Mouse (Mus musculus) CH12.LX (cell line): Measurements from ENCODE around the gene Tmem167b. TPM values are rescaled to one million over a fixed set of nuclear protein-coding genes. Genes with fewer than 3 reads are reported as not detected.

ENCODE experiments used
- DNase-seq: peaks from one replicate; pipeline ENCODE4 v3.0.0-alpha.2; 2013; ENCODE audit errors: extremely low read depth
- H3K27ac ChIP-seq: 2 replicates; pipeline ENCODE4 v1.5.1; 2012; ENCODE audit warnings: low read depth, mild to moderate bottlenecking, control low read depth, moderate library complexity; ENCODE audit not compliant: insufficient read depth
- H3K27me3 ChIP-seq: replicated peaks from 2 replicates; pipeline ENCODE3; 2012; ENCODE audit warnings: inconsistent platforms
- H3K36me3 ChIP-seq, 2 experiments: replicated peaks in 1 of 2; 2 replicates each; pipeline versions ENCODE3 to v1.6.1; 2012; ENCODE audit warnings: inconsistent platforms in 1 of 2, low read length in 1 of 2, mild to moderate bottlenecking in 1 of 2, mixed read lengths in 1 of 2, moderate library complexity in 1 of 2; ENCODE audit not compliant: control insufficient read depth in 1 of 2, insufficient read depth in 1 of 2
- H3K4me1 ChIP-seq, 2 experiments: 2 replicates each; pipeline ENCODE4 v1.6.1; 2012; ENCODE audit warnings: inconsistent platforms in 1 of 2, moderate library complexity in 1 of 2; ENCODE audit not compliant: insufficient read depth in 2 of 2, control insufficient read depth in 1 of 2
- H3K4me2 ChIP-seq: 2 replicates; pipeline ENCODE4 v1.6.1; 2012; ENCODE audit warnings: low read depth, mild to moderate bottlenecking, control low read depth; ENCODE audit not compliant: poor library complexity, insufficient read depth, severe bottlenecking
- H3K4me3 ChIP-seq, 3 experiments: fragments of 150-350 bp in 1 of 3; sonication (generic) in 1 of 3; replicated peaks in 1 of 3; 2 replicates each; pipeline versions ENCODE3 to v1.5.1; 2011 to 2012; ENCODE audit warnings: low read depth in 2 of 3, low read length in 2 of 3, mild to moderate bottlenecking in 2 of 3, moderate library complexity in 2 of 3, control low read depth in 1 of 3, improper control_type of control experiment in 1 of 3, inconsistent platforms in 1 of 3, mixed read lengths in 1 of 3; ENCODE audit not compliant: poor library complexity in 1 of 3
- H3K79me2 ChIP-seq: replicated peaks from 2 replicates; pipeline ENCODE4 v1.6.1; 2012; ENCODE audit warnings: mild to moderate bottlenecking, moderate library complexity; ENCODE audit not compliant: control insufficient read depth, poor library complexity, insufficient read depth, severe bottlenecking; ENCODE audit errors: extremely low read depth
- H3K9ac ChIP-seq: 2 replicates; pipeline ENCODE4 v1.6.1; 2012; ENCODE audit warnings: low read depth, mild to moderate bottlenecking, control low read depth, moderate library complexity; ENCODE audit not compliant: insufficient read depth
- H3K9me3 ChIP-seq: replicated peaks from 2 replicates; pipeline ENCODE3; 2012; ENCODE audit warnings: low read length, inconsistent platforms, mixed read lengths
- BHLHE40 ChIP-seq: IDR thresholded peaks from 2 replicates; pipeline ENCODE4 v1.6.1; 2011; ENCODE audit warnings: mild to moderate bottlenecking, low read depth, low read length, improper control_type of control experiment
- CHD1 ChIP-seq: IDR thresholded peaks from 2 replicates; pipeline ENCODE4 v1.6.1; 2012; ENCODE audit warnings: low read depth, low read length, improper control_type of control experiment, inconsistent platforms
- CHD2 ChIP-seq: IDR thresholded peaks from 2 replicates; pipeline ENCODE4 v1.6.1; 2011; ENCODE audit warnings: low read length, improper control_type of control experiment
- CTCF ChIP-seq, 2 experiments: IDR thresholded peaks in 1 of 2; conservative IDR thresholded peaks in 1 of 2; 2 replicates each; pipeline ENCODE4 v1.5.1; 2011 to 2012; ENCODE audit warnings: low read depth in 2 of 2, low read length in 2 of 2, improper control_type of control experiment in 1 of 2, inconsistent platforms in 1 of 2, mild to moderate bottlenecking in 1 of 2, moderate library complexity in 1 of 2
- E2F4 ChIP-seq: IDR thresholded peaks from 2 replicates; pipeline ENCODE4 v1.6.1; 2011; ENCODE audit warnings: low read depth, low read length, improper control_type of control experiment; ENCODE audit not compliant: insufficient replicate concordance
- ELF1 ChIP-seq: IDR thresholded peaks from 2 replicates; pipeline ENCODE4 v1.6.1; 2014; ENCODE audit warnings: low read depth, mild to moderate bottlenecking, inconsistent platforms, low read length, improper control_type of control experiment
- EP300 ChIP-seq: IDR thresholded peaks from 2 replicates; pipeline ENCODE4 v1.6.1; 2011; ENCODE audit warnings: low read length, improper control_type of control experiment
- ETS1 ChIP-seq: conservative IDR thresholded peaks from 2 replicates; pipeline ENCODE4 v1.6.1; 2012; ENCODE audit warnings: low read depth, mild to moderate bottlenecking, inconsistent platforms, low read length, improper control_type of control experiment, moderate library complexity
- GABPA ChIP-seq: IDR thresholded peaks from 2 replicates; pipeline ENCODE4 v1.6.1; 2012; ENCODE audit warnings: low read depth, low read length, improper control_type of control experiment, inconsistent platforms; ENCODE audit not compliant: insufficient replicate concordance
- HCFC1 ChIP-seq: IDR thresholded peaks from 2 replicates; pipeline ENCODE4 v1.6.1; 2012; ENCODE audit warnings: low read depth, mild to moderate bottlenecking, inconsistent platforms, low read length, improper control_type of control experiment
- IRF4 ChIP-seq: IDR thresholded peaks from 2 replicates; pipeline ENCODE4 v1.6.1; 2014; ENCODE audit warnings: low read depth, mild to moderate bottlenecking, inconsistent platforms, low read length, improper control_type of control experiment
- JUN ChIP-seq: IDR thresholded peaks from 2 replicates; pipeline ENCODE4 v1.6.1; 2011; ENCODE audit warnings: low read depth, mild to moderate bottlenecking, low read length, improper control_type of control experiment, moderate library complexity; ENCODE audit not compliant: insufficient read depth
- JUND ChIP-seq: conservative IDR thresholded peaks from 2 replicates; pipeline ENCODE4 v1.6.1; 2011; ENCODE audit warnings: low read depth, low read length, improper control_type of control experiment
- KAT2A ChIP-seq: IDR thresholded peaks from 2 replicates; pipeline ENCODE4 v1.6.1; 2012; ENCODE audit warnings: low read length, improper control_type of control experiment, inconsistent platforms; ENCODE audit not compliant: insufficient replicate concordance
- MAFK ChIP-seq: IDR thresholded peaks from 2 replicates; pipeline ENCODE4 v1.6.1; 2011; ENCODE audit warnings: low read length, improper control_type of control experiment; ENCODE audit not compliant: insufficient replicate concordance
- MAX ChIP-seq: IDR thresholded peaks from 2 replicates; pipeline ENCODE4 v1.6.1; 2011; ENCODE audit warnings: low read length, improper control_type of control experiment
- MAZ ChIP-seq: IDR thresholded peaks from 2 replicates; pipeline ENCODE4 v1.6.1; 2012; ENCODE audit warnings: low read depth, mild to moderate bottlenecking, inconsistent platforms, low read length, improper control_type of control experiment, moderate library complexity
- MEF2A ChIP-seq: IDR thresholded peaks from 2 replicates; pipeline ENCODE4 v1.6.1; 2014; ENCODE audit warnings: low read depth, mild to moderate bottlenecking, inconsistent platforms, low read length, improper control_type of control experiment, borderline replicate concordance
- MXI1 ChIP-seq: IDR thresholded peaks from 2 replicates; pipeline ENCODE4 v1.6.1; 2011; ENCODE audit warnings: mild to moderate bottlenecking, low read depth, low read length, improper control_type of control experiment
- MYC ChIP-seq: IDR thresholded peaks from 2 replicates; pipeline ENCODE4 v1.6.1; 2011; ENCODE audit warnings: low read depth, mild to moderate bottlenecking, improper control_type of control experiment, low read length
- NELFE ChIP-seq: IDR thresholded peaks from 2 replicates; pipeline ENCODE4 v1.6.1; 2011; ENCODE audit warnings: low read depth, low read length, improper control_type of control experiment
- NRF1 ChIP-seq: IDR thresholded peaks from 2 replicates; pipeline ENCODE4 v1.6.1; 2014; ENCODE audit warnings: low read depth, mild to moderate bottlenecking, inconsistent platforms, low read length, improper control_type of control experiment, moderate library complexity
- PAX5 ChIP-seq: IDR thresholded peaks from 2 replicates; pipeline ENCODE4 v1.6.1; 2012; ENCODE audit warnings: low read length, inconsistent platforms, mixed read lengths
- POLR2A ChIP-seq: IDR thresholded peaks from 2 replicates; pipeline ENCODE4 v1.6.1; 2011; ENCODE audit warnings: low read depth, mild to moderate bottlenecking, improper control_type of control experiment, low read length
- POLR2AphosphoS2 ChIP-seq: IDR thresholded peaks from 2 replicates; pipeline ENCODE4 v1.6.1; 2011; ENCODE audit warnings: low read depth, low read length, improper control_type of control experiment
- RAD21 ChIP-seq: IDR thresholded peaks from 2 replicates; pipeline ENCODE4 v1.6.1; 2011; ENCODE audit warnings: low read depth, mild to moderate bottlenecking, low read length, improper control_type of control experiment, moderate library complexity
- RCOR1 ChIP-seq: conservative IDR thresholded peaks from 2 replicates; pipeline ENCODE4 v1.6.1; 2012; ENCODE audit warnings: low read depth, mild to moderate bottlenecking, inconsistent platforms, low read length, improper control_type of control experiment
- SIN3A ChIP-seq: IDR thresholded peaks from 2 replicates; pipeline ENCODE4 v1.6.1; 2012; ENCODE audit warnings: low read length, improper control_type of control experiment, inconsistent platforms
- SMC3 ChIP-seq: IDR thresholded peaks from 2 replicates; pipeline ENCODE4 v1.6.1; 2011; ENCODE audit warnings: low read depth, low read length, improper control_type of control experiment
- TBP ChIP-seq: conservative IDR thresholded peaks from 2 replicates; pipeline ENCODE4 v1.6.1; 2011; ENCODE audit warnings: low read depth, low read length, improper control_type of control experiment
- TCF12 ChIP-seq: IDR thresholded peaks from 2 replicates; pipeline ENCODE4 v1.6.1; 2014; ENCODE audit warnings: low read depth, mild to moderate bottlenecking, inconsistent platforms, low read length, improper control_type of control experiment
- UBTF ChIP-seq: IDR thresholded peaks from 2 replicates; pipeline ENCODE4 v1.6.1; 2012; ENCODE audit warnings: low read depth, mild to moderate bottlenecking, inconsistent platforms, low read length, improper control_type of control experiment, moderate library complexity
- USF1 ChIP-seq: IDR thresholded peaks from 2 replicates; pipeline ENCODE4 v1.6.1; 2014; ENCODE audit warnings: low read depth, mild to moderate bottlenecking, inconsistent platforms, low read length, improper control_type of control experiment
- USF2 ChIP-seq: conservative IDR thresholded peaks from 2 replicates; pipeline ENCODE4 v1.6.1; 2011; ENCODE audit warnings: low read depth, low read length, improper control_type of control experiment
- ZC3H11A ChIP-seq: IDR thresholded peaks from 2 replicates; pipeline ENCODE4 v1.6.1; 2012; ENCODE audit warnings: low read depth, mild to moderate bottlenecking, inconsistent platforms, low read length, improper control_type of control experiment
- ZKSCAN1 ChIP-seq: IDR thresholded peaks from 2 replicates; pipeline ENCODE4 v1.6.1; 2012; ENCODE audit warnings: low read depth, inconsistent platforms, low read length, improper control_type of control experiment, borderline replicate concordance
- ZMIZ1 ChIP-seq: IDR thresholded peaks from 2 replicates; pipeline ENCODE4 v1.6.1; 2012; ENCODE audit warnings: low read depth, mild to moderate bottlenecking, inconsistent platforms, low read length, improper control_type of control experiment
- ZNF384 ChIP-seq: IDR thresholded peaks from 2 replicates; pipeline ENCODE4 v1.6.1; 2012; ENCODE audit warnings: low read depth, low read length, improper control_type of control experiment, inconsistent platforms
- dilution Hi-C: fragments of 300-500 bp; cut with MboI; formaldehyde crosslinking; loops from 2 replicates; pipeline ENCODE4 v1.14.3; 2020; ENCODE audit warnings: low sequenced_read_pairs; ENCODE audit not compliant: extremely low pct_unique_long_range_greater_than_20kb, extremely low pct_ligation_motif_present
- in situ Hi-C: fragments of 300-500 bp; cut with MboI; formaldehyde crosslinking; loops from 3 replicates; pipeline ENCODE4 v1.14.3; 2019; ENCODE audit warnings: low sequenced_read_pairs, low pct_ligation_motif_present, low pct_unique_long_range_greater_than_20kb, mixed read lengths
- polyA plus RNA-seq: library from polyadenylated mRNA; unstranded; fragments of >175 nt; gene quantifications from 2 replicates; pipeline ENCODE4 v1.2.1, GENCODE M21; 2012; ENCODE audit warnings: low read depth; ENCODE audit not compliant: insufficient read length
- total RNA-seq, 2 experiments: library from RNA; depleted of rRNA; stranded (reverse); fragments of 300-350 nt in 1 of 2; fragments of >200 nt in 1 of 2; gene quantifications; 2 replicates each; pipeline ENCODE4 v1.2.3; 2012 to 2014

The Tmem167b gene
- total and polyA plus RNA-seq, 3 experiments = 11.3 to 18.7 (median 13.1) TPM

- Histone ChIP-seq H3K27ac (peak overlapping the region; percentile 10; the same call in 1 of the 2 replicates), H3K9ac (peak overlapping the region; percentile 98), H3K36me3 (peaks cover 12 to 28% of the 10 kb centered on the region in 2 experiments), H3K4me3 (peak overlapping the region; percentile 46 to 98 (median 87)), H3K4me1 (0 out of 4 replicates have a peak, but pooled peaks cover 3 to 4% of the 10 kb centered on the region in 2 experiments), H3K27me3 (peaks cover 8% of the 10 kb centered on the region), H3K9me3 (no peaks in the 10 kb centered on the region), H3K79me2 (no peaks in the 10 kb centered on the region), H3K4me2 (no peak overlapping the region)
- no peak for TF ChIP-seq ETS1
- no peak for TF ChIP-seq ZNF384
- 0 out of 2 replicates have a peak, but pooled peaks have one; percentile 32 for TF ChIP-seq IRF4
- TF ChIP-seq HCFC1 = peak; percentile 96
- no peak for TF ChIP-seq MAFK
- no peak for TF ChIP-seq CHD1
- TF ChIP-seq POLR2AphosphoS2 = peak; percentile 99
- no peak for TF ChIP-seq USF2
- TF ChIP-seq CTCF (conservative IDR thresholded peaks at IDR 0.05 in 1 of 2, IDR thresholded peaks at IDR 0.05 in 1 of 2; ENCODE audit: low read depth in 2 of 2, low read length in 2 of 2) = peak; percentile 82 to 86
- TF ChIP-seq NELFE = peak; percentile 100
- no peak for TF ChIP-seq UBTF
- no peak for TF ChIP-seq ZKSCAN1
- TF ChIP-seq ELF1 = peak; percentile 98
- peak; percentile 90 for TF ChIP-seq SIN3A
- peak; percentile 37; the same call in 1 of the 2 replicates for TF ChIP-seq MEF2A
- peak; percentile 99 for TF ChIP-seq TBP
- TF ChIP-seq MYC = no peak
- no peak for TF ChIP-seq EP300
- no peak for TF ChIP-seq MAZ
- no peak for TF ChIP-seq JUND
- TF ChIP-seq NRF1 = no peak
- no peak for TF ChIP-seq USF1
- TF ChIP-seq RCOR1 = no peak
- peak; percentile 92; the same call in 1 of the 2 replicates for TF ChIP-seq KAT2A
- peak; percentile 97 for TF ChIP-seq TCF12
- TF ChIP-seq POLR2A = peak; percentile 100
- no peak for TF ChIP-seq PAX5
- TF ChIP-seq BHLHE40 = no peak
- no peak for TF ChIP-seq MXI1
- TF ChIP-seq GABPA = peak; percentile 94
- TF ChIP-seq SMC3 = no peak; the same call in 1 of the 2 replicates
- no peak for TF ChIP-seq CHD2
- no peak for TF ChIP-seq ZC3H11A
- TF ChIP-seq E2F4 = no peak
- no peak; the same call in 1 of the 2 replicates for TF ChIP-seq RAD21
- TF ChIP-seq ZMIZ1 = peak; percentile 99
- TF ChIP-seq MAX = no peak
- TF ChIP-seq JUN = no peak
- DNase-seq = peak; percentile 96
- in situ Hi-C loops (loop anchor here (10.0 kb wide), 1 partner anchor 90 kb away; no protein-coding TSS in a partner anchor), dilution Hi-C loops (no loop called here)
These were observed 7.5 kb downstream of the Tmem167b start for GRCm38 (mm10) chr3:108554587-108555312.
